Mouse (Mus musculus) right cerebral cortex, postnatal 4 days (tissue): ENCODE data around the gene Il7r.
"Not testable (repeated sequence)": the region's sequence is repeated elsewhere in the genome, so short reads cannot be mapped to it uniquely, and the experiment has no call there.

ENCODE experiments used
- DNase-seq: peaks from one replicate; pipeline ENCODE4 v3.0.0-alpha.2; 2022

The Il7r gene

DNA sequence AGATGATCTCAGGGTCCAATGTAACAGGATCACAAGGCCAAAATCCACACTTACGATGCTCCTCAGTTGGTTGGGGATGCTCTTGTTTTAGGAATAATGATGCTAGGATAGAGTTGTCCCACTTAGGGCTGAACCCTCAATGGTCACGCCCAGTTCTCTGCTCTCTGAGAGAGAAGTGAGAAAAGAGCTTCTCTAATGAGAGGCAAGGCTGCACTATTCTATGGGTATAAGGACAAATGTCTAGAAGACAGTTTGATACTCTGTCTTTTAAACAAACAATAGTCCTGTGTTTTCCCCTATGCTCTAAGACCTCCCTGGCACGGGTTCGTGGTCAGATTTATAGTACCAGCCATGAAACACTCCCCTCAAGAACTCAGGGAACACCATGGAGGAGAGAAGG is at the start of gene Il7r:
Gene Il7r (minus strand): TSS at position 101 of the 400 bp plus-strand sequence.
- no peak for DNase-seq

DNA sequence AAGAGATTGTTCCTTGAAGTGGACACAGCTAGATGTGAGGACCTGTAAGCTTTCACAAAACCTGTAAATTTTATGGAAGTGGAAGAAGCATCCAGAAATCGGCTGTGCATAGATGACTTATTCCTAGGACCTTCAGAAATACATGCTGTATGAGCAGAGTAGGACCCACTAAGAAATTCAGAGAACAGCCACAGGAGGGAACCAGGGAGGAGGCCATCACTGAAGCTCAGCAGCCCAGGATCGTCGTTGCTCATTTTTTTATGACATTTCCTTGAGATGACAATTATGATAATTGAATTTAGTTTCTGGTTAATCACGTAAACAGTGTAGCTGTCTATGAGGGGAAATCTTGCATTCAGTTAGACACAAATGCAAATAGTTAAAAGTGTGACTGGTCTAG is 47.3 kb upstream of the Il7r start:
- DNase-seq = no peak

DNA sequence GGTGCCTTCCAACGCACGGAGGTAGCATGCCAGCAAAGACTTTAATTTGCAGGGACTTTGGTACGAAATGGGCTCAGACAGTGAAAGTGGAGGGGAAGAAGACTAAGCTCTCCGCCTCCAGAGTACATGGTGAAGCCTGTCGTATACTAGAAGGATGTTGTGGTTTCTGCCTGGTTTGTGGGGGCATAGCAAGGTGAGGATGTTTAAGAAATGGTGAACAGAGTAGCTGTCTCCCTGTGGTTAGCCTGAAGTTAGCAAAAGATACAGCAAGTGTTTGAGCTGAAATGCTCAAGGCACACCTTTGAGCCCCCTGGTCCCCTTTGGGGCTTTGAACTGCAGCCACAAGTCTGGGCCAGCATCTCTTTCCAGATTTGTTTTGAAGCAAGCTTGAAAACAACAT is 44.8 kb upstream of the Il7r start:
- no peak for DNase-seq

DNA sequence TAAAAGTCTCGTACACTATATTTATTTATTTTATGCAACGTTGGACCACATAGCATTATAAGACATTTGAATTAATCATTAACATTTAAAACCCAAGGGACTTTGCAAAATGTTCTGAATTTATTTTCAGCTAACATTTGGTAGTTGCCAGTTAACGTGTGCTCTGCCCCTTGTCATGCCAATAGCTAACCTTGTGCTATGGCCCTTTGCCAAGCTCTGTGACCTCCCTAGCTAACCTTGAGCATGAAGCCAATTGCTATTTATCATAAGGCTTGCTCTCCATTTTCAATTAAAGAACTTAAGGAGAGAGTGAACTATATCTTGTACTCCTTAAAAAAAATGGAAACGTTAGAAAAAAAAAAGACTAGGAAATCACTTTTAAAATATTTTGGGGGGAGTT is 43.4 kb upstream of the Il7r start:
- DNase-seq = no peak

DNA sequence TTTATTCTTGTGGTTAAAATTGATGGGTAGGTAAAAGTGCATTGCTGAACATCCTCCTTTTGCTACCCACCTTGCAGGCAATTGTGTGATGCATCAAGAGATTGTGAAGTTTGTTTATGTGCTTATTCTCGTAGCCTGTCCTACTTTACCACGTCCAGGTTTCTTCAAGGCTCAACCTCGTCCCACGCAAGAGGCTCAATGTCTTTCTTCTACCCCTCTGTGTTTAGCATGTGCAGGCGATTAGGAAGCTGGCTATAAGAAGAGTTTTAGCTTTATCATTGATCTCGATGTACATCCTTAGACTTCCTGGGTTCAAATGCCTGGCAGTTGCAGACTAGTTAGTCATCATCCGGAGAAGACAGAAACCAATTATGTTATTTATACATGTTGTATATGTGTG is 42.7 kb upstream of the Il7r start:
- no peak for DNase-seq

DNA sequence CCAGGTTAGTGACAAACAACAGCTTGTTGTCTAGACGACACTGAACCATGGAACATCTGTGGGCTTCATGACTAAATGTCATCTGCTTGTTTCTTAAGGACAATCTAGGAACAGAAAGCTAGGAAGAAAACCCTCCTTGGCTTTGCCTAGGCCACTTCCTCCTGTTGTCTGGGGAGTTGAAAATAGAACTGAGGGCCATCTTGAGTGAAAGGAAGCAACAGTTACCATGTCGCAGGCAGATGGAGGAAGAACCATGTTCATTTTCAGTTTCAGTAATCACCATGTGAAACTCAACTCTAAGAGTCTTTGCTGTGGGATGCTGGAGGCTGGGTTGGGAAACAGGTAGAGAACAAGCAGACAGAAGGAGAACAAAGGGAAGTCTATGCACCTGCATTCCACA is 41.9 kb upstream of the Il7r start:
- DNase-seq = no peak

DNA sequence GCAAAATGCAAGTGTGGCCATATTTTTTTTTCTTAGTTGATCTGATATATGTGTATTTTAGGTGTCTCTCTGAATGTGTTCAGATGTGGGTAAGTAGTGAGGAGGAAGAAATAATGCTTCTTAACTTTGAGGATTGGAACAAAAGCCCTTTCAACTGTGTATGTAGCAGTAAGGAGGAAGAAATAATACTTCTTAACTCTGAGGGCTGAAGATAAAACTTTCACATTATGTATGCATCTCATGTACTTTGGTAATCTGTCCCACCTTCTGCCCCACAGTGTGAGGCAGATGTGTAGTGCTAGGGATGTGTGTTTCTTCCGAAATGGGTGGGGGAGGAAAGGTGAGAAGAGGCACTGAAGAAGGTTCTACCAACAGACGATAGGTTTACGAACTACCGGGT is 37.3 kb upstream of the Il7r start:
- no peak for DNase-seq

DNA sequence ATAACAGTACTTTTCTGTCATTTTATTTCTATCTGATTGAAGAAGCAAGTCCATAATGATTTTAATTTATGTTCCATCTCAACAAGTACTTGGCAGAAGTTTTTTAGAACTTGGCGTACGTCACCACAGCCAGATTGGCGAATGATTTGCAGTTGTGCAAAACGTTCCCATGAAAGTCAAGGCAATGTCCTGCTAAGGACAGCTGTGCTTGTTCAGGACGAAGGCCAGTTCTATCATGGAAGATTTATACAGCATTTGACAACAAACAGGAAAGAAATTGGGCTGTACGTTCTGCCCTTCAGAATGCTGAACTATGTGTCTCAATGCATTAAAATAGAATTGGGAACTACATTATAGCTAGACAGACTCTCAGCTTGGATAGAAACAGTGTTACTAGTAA is 35.4 kb upstream of the Il7r start:
- DNase-seq = no peak

DNA sequence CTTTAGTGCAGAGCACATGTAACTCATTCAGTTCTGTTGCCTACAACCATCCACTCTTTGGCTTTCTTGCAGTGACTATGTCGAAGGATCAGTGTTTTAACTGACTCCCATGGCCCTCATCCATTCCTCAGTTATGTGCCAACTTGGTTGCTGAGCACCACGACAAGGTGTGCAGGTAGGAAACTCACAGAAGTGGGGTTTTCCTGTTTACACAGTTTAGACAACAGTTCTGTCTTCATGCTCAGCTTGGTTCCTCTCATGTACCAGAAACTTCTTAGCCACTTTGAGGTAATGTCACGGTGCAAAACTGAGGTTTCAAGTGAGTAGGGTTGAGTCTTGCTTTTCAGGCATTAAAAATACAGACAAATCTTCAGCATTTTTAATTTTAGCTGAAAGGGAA is 34.2 kb upstream of the Il7r start:
- no peak for DNase-seq

DNA sequence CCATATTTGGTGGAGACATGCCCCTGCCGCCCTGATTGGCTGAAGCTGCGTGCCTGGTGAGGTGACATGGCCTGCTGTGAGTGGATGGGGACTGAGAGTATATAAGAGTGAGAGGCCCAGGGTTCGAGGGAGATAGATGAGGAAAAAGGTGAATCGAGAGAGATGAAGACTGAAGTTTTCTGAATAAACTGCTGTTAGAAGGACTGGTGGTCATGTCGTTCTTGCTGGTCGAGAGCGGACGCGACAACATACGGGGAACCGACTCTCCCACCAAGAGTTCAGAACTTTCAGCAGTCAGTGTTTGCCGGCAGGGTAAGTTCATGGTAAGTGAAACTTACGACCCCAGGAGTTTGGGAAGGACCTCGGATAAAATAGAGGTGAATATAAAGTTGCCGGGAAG is 27.3 kb upstream of the Il7r start:
- DNase-seq = not testable (repeated sequence)

DNA sequence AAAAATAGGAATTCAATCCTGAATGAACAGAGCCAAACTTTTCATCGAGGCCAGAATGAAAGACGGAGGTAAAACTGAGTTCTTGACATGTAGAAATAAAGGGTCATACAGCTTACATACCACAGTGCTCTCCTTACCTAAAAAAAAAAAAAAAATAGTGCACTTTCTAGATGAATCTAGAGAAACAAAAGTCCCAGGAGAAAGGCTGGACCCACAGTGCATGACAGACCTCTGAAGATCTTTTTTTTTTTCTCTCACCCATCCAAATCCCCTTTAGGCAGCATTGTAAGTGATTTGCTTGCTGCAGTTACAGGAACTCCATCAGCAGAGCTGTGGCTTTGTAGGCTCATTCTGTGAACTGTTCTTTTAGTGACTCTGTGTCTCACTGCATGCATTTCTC is 19.0 kb upstream of the Il7r start:
- no peak for DNase-seq

DNA sequence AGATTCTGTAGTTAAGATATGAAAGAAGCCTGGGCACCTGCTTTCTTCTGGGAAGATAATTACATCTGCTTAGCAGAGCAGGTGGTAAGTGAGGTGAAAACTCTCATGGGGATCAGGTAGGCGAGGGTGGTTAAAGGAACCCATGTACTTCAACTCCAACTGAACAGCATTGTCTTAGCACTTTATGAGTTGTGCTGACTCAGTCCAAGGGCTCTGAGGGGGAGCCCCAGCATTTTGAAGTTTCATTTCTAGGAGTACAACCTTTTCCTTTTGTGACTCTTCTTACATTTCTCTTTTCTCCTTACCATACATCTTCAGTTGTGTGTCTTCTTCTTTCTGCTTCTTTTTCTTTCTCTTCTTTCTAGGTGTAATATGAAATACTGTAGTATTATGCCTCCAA is 5.2 kb upstream of the Il7r start:
- no peak for DNase-seq

DNA sequence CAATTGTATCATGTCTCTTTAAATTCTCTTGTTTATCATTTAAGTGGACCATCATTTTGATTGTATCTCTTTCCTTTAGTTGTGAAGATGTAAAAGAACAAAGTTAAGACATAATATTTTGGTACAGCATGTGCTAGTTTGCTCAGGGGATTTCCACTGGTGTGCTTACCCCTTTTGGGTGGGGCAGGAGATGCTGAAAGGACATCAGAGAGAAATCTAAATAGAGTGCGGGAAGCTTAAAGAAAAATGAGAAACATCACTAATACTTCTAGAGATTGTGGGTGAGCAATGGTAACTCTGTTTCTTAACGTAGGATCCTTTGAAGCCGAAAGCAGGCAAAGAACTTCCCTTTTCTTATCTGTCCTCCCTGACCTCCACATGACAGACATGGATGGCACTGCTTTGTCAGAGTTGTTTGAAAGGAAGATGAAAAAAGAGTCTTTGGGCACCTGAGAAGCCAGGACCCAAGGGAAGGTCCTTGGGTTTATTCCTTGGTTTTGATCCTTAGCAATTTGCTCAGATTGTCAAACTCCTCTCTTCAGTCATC is 3.5 kb upstream of the Il7r start:
- no peak for DNase-seq

DNA sequence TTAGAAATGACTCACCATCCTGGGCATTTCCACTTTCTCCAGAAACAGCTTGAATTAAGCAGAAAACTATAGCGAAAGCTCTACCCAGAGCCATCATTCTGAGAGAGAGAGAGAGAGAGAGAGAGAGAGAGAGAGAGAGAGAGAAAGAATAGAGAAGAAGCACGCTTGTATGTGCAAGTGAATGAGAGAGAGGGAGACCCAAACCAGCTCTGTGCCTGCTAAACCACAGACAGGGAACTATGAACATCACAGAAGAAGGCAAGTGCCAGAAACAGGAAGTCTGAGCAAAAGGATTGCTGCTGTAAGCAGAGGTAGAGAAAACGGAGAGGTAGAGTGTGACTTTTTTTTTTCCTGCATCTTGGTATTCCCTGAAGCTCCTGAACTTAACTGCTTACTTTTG is 330 bp downstream of the Il7r start:
- no peak for DNase-seq

DNA sequence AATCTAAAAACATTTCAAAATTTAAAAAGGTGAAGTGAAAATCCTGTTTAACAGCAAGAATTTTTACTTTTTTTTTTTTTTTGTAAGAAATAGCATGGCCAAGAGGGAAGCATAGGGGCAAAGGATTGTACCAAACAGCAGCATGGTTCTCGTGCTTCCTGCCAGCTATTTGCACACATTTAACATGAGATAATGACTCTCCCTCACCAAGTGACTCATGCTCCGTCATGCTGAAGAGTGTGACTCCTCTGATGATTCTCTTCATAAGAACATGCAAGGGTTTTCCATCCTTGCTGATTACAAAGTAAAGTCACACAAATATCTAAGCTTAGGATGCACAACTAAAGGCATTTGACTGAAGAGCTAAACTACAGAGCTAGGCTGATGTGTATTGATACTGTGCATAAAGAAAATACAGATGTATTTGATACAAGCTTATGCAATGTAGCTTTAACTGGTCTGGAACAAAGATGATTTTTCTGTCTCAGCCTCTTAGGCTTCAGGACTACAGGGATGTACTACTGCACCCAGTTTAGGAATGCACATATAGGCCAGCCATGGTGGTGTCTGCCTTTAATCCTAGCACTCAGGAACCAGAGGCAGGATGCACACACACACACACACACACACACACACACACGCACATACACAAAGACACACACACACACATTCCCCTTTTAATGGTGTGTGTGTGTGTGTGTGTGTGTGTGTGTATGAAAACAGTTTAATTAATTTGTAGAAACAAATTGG is 1.6 kb downstream of the Il7r start:
- no peak for DNase-seq

DNA sequence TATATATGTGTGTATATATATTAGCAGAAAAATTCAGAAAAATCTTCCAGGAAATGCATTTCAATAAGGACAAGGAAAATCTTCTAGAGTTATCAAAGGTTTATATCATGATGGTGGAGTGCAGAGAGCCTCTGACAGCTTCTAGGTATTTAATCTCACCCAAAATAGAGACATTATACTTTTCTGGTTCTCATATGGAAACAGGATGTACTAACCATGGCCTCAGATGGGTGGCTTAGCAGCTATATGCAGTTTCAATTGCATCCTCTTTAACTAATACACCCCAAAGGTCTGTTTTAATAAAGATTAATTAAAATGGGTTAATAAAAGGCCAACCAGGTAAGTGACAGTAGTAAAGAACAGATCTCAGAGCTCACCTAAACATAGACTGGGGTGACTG is 3.6 kb downstream of the Il7r start:
- DNase-seq = no peak

DNA sequence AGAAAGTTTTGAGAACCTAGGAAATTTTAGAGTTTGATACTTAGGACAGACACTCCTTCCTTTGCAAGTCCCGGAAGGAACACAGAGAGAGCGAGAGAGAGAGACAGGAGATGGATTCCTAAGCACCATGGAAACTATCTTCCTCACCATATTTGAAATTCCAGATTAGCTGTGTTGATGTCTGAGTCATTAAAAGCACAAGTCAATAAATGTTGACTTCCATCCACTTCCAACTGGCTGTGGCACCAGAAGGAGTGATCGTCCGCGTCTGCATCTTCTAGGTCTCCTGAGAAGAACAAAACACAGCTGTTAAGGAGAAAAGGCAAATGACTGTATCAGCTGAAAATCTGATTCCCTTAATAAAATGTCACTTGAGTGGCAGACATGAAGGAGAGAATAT is 5.1 kb downstream of the Il7r start:
- no peak for DNase-seq

DNA sequence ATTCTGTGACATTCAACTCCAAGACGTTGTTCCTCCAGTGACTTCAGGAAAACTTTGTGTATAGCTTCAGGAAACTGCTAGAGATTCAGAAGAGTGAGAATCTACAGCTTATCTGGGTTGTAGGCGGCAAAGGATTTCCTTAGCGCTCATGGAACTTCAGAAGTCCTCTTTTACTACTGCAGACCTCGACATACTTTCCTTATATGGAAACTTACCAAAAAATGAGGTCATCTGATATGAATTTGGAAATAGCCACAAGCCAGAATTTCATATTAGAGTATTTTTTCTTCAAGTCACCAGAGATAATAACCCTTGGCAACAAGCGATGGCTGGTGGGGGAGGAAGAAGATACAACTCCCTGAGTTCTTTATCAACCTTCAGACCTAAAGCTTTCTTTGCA is 6.0 kb downstream of the Il7r start:
- DNase-seq = no peak

DNA sequence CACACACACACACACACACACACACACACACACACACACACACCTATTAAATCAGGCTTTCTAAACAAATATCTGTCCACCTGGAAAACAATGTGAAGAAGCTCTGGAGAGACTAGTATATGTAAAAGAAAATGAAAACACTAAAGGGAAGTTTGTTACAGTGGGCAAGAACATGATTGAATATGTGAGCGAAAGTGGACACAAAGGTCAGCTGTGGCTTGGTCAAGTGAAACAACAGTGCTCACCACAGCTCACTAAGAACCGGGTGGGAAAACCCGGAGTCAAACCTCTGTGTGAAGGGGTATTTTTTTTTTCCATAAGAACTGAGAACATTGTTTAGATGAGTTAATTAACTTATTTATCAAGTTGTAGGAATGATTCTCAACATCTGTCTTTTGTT is 6.9 kb downstream of the Il7r start:
- DNase-seq = no peak

DNA sequence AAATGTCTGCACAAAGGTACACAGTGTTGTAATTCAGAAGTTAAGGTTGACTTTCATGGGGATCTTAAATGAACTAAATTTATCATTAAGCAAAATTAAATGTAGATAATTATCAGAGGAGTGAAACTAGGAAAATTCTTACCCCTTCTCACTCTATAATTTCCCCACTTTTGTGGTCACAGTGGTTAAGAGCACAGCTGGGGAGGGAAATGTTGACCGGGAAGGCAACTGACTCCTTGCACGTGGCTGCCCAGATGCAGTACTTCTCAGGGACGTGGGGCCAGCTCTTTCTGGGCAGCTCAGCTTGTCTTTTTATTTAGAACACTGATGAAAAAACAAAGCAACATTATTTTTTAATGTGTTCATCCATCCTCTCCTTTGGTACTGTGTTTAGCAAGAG is 37.9 kb downstream of the Il7r start:
- no peak for DNase-seq

DNA sequence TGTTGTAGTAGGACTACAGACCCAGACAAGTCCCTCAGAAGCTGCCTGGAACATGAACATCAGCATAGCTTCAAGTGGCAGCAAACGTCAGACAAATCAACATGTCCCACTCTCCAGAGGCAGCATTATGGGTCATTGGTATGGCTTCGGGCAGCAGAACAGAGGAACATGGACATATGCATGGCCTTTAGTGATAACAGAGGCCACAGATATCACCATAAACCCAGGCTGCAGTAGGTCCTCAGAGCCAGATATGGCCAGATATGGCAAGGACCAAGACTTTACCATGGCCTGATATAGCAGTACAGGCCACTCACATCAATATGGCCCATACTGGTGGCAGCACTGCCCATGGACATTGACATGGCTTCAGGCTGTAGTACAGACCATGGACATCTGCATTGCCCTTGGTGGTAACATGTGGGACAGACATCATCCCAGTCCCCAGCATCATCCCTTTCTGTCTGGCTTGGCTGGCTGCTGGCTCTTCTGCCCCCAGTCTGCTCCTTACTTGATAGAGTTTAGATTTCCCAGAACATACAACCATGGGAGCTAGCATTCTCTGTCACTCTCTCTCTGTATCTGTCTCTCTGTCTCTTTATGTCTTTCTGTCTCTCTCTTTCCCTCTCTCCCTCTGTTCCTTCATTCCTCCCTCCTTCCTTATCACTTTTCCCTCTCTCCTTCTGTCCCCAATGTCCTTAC is 40.4 kb downstream of the Il7r start:
- DNase-seq = no peak

DNA sequence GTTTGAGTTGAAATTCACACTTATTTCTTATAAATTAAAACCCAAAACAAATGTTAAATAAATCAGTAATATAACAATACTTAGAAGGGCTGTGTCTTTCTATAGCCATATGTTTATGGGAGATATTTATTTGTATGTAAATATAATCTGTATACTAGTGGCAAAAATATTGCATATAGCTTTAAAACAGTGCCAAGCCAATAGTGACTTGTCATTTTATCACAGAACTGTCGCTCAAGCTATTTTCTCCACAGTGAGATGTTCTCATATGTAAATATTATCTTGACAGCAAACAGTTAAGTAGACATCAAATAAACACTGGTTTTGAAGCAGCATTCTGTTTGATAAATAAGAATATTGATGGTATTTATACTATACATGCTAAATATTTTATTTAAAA is 56.8 kb downstream of the Il7r start:
- DNase-seq = no peak

DNA sequence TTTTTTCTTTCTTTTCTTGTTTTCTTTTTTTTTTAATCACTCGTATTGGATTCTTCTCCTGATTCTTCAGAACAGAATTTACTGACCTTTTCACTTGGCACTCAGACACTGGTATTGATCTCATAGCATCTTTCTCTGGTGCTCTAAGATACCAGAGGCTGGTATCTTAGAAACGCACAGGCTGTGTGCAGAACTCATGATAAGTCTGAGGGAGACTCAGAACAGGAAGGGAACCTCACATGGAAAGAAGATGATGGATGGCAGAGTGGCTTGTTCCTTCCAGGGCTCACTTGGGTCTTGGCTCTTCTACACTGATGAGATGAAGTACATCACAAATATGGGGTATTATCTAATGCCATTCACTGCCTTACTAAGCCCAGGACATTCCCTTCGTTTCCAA is 57.4 kb downstream of the Il7r start:
- no peak for DNase-seq

DNA sequence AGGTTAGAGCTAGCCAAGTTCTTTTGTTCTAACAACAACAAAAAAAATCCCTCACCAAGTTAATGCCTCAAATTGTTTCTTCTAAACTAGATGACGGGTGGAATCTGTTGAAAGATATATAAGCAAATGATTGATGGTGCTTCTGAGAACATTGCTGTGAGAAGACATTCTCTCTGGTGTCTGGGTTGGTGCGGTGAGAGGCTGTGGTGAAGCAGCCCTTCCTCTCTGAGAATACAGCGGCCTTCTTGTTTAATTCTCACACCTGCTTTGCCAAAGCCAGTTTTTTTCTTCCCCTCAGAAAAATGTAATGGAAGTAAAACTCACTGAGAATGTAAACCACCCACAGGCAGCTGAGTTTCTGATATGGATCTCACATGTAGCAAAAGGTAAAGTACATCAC is 57.8 kb downstream of the Il7r start:
- DNase-seq = no peak
